Mouse (Mus musculus): ENCODE data around the gene Bche. TPM values are rescaled to one million over a fixed set of nuclear protein-coding genes. Genes with fewer than 3 reads are reported as not detected.

The Bche gene
- total and polyA plus RNA-seq, 3 experiments: not detected

- Histone ChIP-seq H3K27me3 (ENCODE audit: control insufficient read depth in 1 of 2, insufficient read depth in 2 of 2, low read length in 2 of 2) (no peaks in the 10 kb centered on the region), H3K27ac (ENCODE audit: control insufficient read depth, low read depth, low read length) (no peak overlapping the region), H3K9ac (ENCODE audit: control insufficient read depth, low read depth, low read length, poor library complexity, severe bottlenecking) (no peak overlapping the region), H3K9me3 (replicated peaks; ENCODE audit: insufficient read depth, low read length) (no peaks in the 10 kb centered on the region), H3K79me2 (ENCODE audit: control insufficient read depth, insufficient read depth, low read length, poor library complexity) (no peaks in the 10 kb centered on the region), H3K4me3 (ENCODE audit: control insufficient read depth in 1 of 2, insufficient read depth in 1 of 2, low read depth in 2 of 2, low read length in 2 of 2) (no peak overlapping the region), H3K4me1 (ENCODE audit: control insufficient read depth in 1 of 2, insufficient read depth in 2 of 2, low read length in 2 of 2) (no peaks in the 10 kb centered on the region), H3K36me3 (ENCODE audit: control insufficient read depth in 1 of 2, insufficient read depth in 2 of 2, low read length in 2 of 2) (no peaks in the 10 kb centered on the region)
- no peak for TF ChIP-seq GATA1 (IDR thresholded peaks at IDR 0.05; ENCODE audit: low read depth, low read length)
- TF ChIP-seq ZNF384 (IDR thresholded peaks at IDR 0.05; ENCODE audit: low read depth, low read length): no peak
- TF ChIP-seq POLR2AphosphoS5 (IDR thresholded peaks at IDR 0.05; ENCODE audit: borderline replicate concordance, low read depth, low read length): no peak
- TF ChIP-seq BHLHE40 (IDR thresholded peaks at IDR 0.05; ENCODE audit: borderline replicate concordance, low read depth, low read length): no peak
- no peak for TF ChIP-seq JUND (IDR thresholded peaks at IDR 0.05; ENCODE audit: low read depth, low read length)
- TF ChIP-seq MXI1 (IDR thresholded peaks at IDR 0.05; ENCODE audit: low read depth, low read length): no peak
- TF ChIP-seq RCOR1 (IDR thresholded peaks at IDR 0.05; ENCODE audit: low read depth, low read length): no peak
- no peak for TF ChIP-seq SMC3 (IDR thresholded peaks at IDR 0.05; ENCODE audit: low read depth, low read length)
- TF ChIP-seq ETS1 (IDR thresholded peaks at IDR 0.05; ENCODE audit: low read depth, low read length): no peak
- no peak for TF ChIP-seq MYB (IDR thresholded peaks at IDR 0.05; ENCODE audit: low read depth, low read length)
- no peak for TF ChIP-seq UBTF (IDR thresholded peaks at IDR 0.05; ENCODE audit: borderline replicate concordance, insufficient read depth, low read depth, low read length)
- no peak for TF ChIP-seq USF2 (IDR thresholded peaks at IDR 0.05; ENCODE audit: borderline replicate concordance in 1 of 2, insufficient read depth in 1 of 2, low read depth in 1 of 2, low read length in 2 of 2)
- TF ChIP-seq POLR2AphosphoS2 (IDR thresholded peaks at IDR 0.05; ENCODE audit: low read length): no peak
- no peak for DNase-seq (ENCODE audit: low read depth, low spot score)
Measured at GRCm38 (mm10) chr3:73611421-73611820, 96.8 kb downstream of the Bche start.

GRCm38 (mm10) chr3:73591757-73592533 lies 116.3 kb downstream of the Bche start:
- no peak overlapping the region for H3K9ac ChIP-seq (ENCODE audit: control insufficient read depth, low read depth, low read length, poor library complexity, severe bottlenecking)
- H3K4me3 ChIP-seq (ENCODE audit: control insufficient read depth in 1 of 2, insufficient read depth in 1 of 2, low read depth in 2 of 2, low read length in 2 of 2): no peak overlapping the region
- H3K79me2 ChIP-seq (ENCODE audit: control insufficient read depth, insufficient read depth, low read length, poor library complexity): no peaks in the 10 kb centered on the region
- no peak for TF ChIP-seq MXI1 (IDR thresholded peaks at IDR 0.05; ENCODE audit: low read depth, low read length)
- TF ChIP-seq ZMIZ1 (IDR thresholded peaks at IDR 0.05; ENCODE audit: low read depth, low read length): no peak
- TF ChIP-seq RCOR1 (IDR thresholded peaks at IDR 0.05; ENCODE audit: low read depth, low read length): no peak
- no peak for TF ChIP-seq GABPA (IDR thresholded peaks at IDR 0.05; ENCODE audit: low read depth, low read length)
- TF ChIP-seq BHLHE40 (IDR thresholded peaks at IDR 0.05; ENCODE audit: borderline replicate concordance, low read depth, low read length): no peak
- TF ChIP-seq TBP (IDR thresholded peaks at IDR 0.05; ENCODE audit: low read depth, low read length): no peak
- TF ChIP-seq UBTF (IDR thresholded peaks at IDR 0.05; ENCODE audit: borderline replicate concordance, insufficient read depth, low read depth, low read length): no peak
- no peaks in the 10 kb centered on the region for H3K9me3 ChIP-seq (replicated peaks; ENCODE audit: insufficient read depth, low read length)
- H3K27me3 ChIP-seq (ENCODE audit: control insufficient read depth in 1 of 2, insufficient read depth in 2 of 2, low read length in 2 of 2): no peaks in the 10 kb centered on the region
- no peak overlapping the region for H3K27ac ChIP-seq (ENCODE audit: control insufficient read depth, low read depth, low read length)
- DNase-seq (ENCODE audit: low read depth, low spot score): no peak
- no peaks in the 10 kb centered on the region for H3K36me3 ChIP-seq (ENCODE audit: control insufficient read depth in 1 of 2, insufficient read depth in 2 of 2, low read length in 2 of 2)
- no peaks in the 10 kb centered on the region for H3K4me1 ChIP-seq (ENCODE audit: control insufficient read depth in 1 of 2, insufficient read depth in 2 of 2, low read length in 2 of 2)
